Comparison of ENCODE assay signal across 31 mouse cellular contexts in genomic region chr12:71847617-71848016, GRCm38 (mm10). TPM values are rescaled to one million over a fixed set of nuclear protein-coding genes. Genes with fewer than 3 reads are reported as not detected.
A peak's percentile ranks its signal among the peaks of the same experiment; 100 is the strongest.
DNase-seq lines count a peak whose midpoint lies in the region; ATAC-seq and TF ChIP-seq lines count a peak whose summit lies in the region.
"Had no signal": no experiment of that assay in that cellular context is flagged by ENCODE, and none has a peak within 500 bp of the region (broad histone marks: within the 10 kb centered on the region; RNA-seq: fewer than 3 reads in every experiment).

No protein-coding gene starts in this region.

- no peak for TF ChIP-seq CTCF in gastrocnemius, adult 2 months (IDR thresholded peaks at IDR 0.05)

- WGBS in heart, embryonic 13.5 days: 44% methylated on average over 5 of the region's 5 CpGs
- 40% methylated on average over 5 of the region's 5 CpGs for WGBS in heart, embryonic 16.5 days
- 49% methylated on average over 5 of the region's 5 CpGs for WGBS in heart, embryonic 11.5 days (ENCODE audit: insufficient replicate concordance)

- no peak for ATAC-seq in heart, embryonic 13.5 days (ENCODE audit: extremely low read depth, insufficient number of reproducible peaks, low FRiP score, low TSS enrichment)
- no peak for ATAC-seq in heart, embryonic 16.5 days (replicated peaks; ENCODE audit: extremely low read depth, insufficient read depth, low FRiP score)
- no peak for ATAC-seq in heart, embryonic 11.5 days (replicated peaks; ENCODE audit: insufficient number of reproducible peaks, low FRiP score, low TSS enrichment)
- ATAC-seq: forebrain, embryonic 15.5 days; hindbrain, postnatal 0 days; inflammation-experienced regulatory T-cells, adult 6 months; intestine, embryonic 16.5 days had no signal

- intact Hi-C loops in gastrocnemius, adult 2 months (cut with DNase I): no loop called here
- intact Hi-C loops in heart, postnatal 14 days (cut with DNase I): no loop called here
- intact Hi-C loops in left cerebral cortex, postnatal 14 days (cut with DNase I): no loop called here

- H3K27me3 ChIP-seq in heart, embryonic 13.5 days (replicated peaks): no peaks in the 10 kb centered on the region
- no peaks in the 10 kb centered on the region for H3K27me3 ChIP-seq in heart, embryonic 16.5 days (ENCODE audit: control insufficient read depth, insufficient read depth, low read length)
- H3K27me3 ChIP-seq in heart, embryonic 11.5 days (ENCODE audit: control insufficient read depth, insufficient read depth, low read length): no peaks in the 10 kb centered on the region
- H3K27me3 ChIP-seq: CH12.LX; embryonic facial prominence, embryonic 13.5 days; forebrain, embryonic 12.5 days; forebrain, embryonic 15.5 days had no signal

- peaks cover 15% of the 10 kb centered on the region; the same call in 1 of the 2 replicates for H3K36me3 ChIP-seq in heart, embryonic 13.5 days
- no peaks in the 10 kb centered on the region; the same call in 1 of the 2 replicates for H3K36me3 ChIP-seq in heart, embryonic 16.5 days (ENCODE audit: control insufficient read depth, insufficient read depth)
- no peaks in the 10 kb centered on the region for H3K36me3 ChIP-seq in heart, embryonic 11.5 days (ENCODE audit: control insufficient read depth, insufficient read depth, low read length)
- H3K36me3 ChIP-seq: embryonic facial prominence, embryonic 10.5 days; embryonic facial prominence, embryonic 13.5 days; forebrain, embryonic 12.5 days; forebrain, embryonic 15.5 days had no signal

- H3K4me1 ChIP-seq in heart, embryonic 13.5 days: peaks cover 66% of the 10 kb centered on the region
- H3K4me1 ChIP-seq in heart, embryonic 16.5 days (ENCODE audit: control insufficient read depth, insufficient read depth, low read length): peaks cover 31% of the 10 kb centered on the region
- peaks cover 19% of the 10 kb centered on the region for H3K4me1 ChIP-seq in heart, embryonic 11.5 days (ENCODE audit: control insufficient read depth, insufficient read depth, low read length)

- no peaks in the 10 kb centered on the region for H3K9me3 ChIP-seq in heart, embryonic 13.5 days
- H3K9me3 ChIP-seq in heart, embryonic 16.5 days (replicated peaks; ENCODE audit: control insufficient read depth, low read length): no peaks in the 10 kb centered on the region
- H3K9me3 ChIP-seq in heart, embryonic 11.5 days (replicated peaks; ENCODE audit: control insufficient read depth, low read length): no peaks in the 10 kb centered on the region
- H3K9me3 ChIP-seq: embryonic facial prominence, embryonic 10.5 days; embryonic facial prominence, embryonic 13.5 days; forebrain, embryonic 12.5 days; forebrain, embryonic 15.5 days had no signal

- peak overlapping the region; percentile 25; the same call in 1 of the 2 replicates for H3K4me2 ChIP-seq in heart, embryonic 13.5 days
- no peak overlapping the region for H3K4me2 ChIP-seq in heart, embryonic 16.5 days (ENCODE audit: low read depth, low read length)
- no peak overlapping the region for H3K4me2 ChIP-seq in heart, embryonic 11.5 days
- H3K4me2 ChIP-seq: embryonic facial prominence, embryonic 13.5 days; forebrain, embryonic 12.5 days; forebrain, embryonic 15.5 days; hindbrain, embryonic 14.5 days had no signal

- peak overlapping the region; percentile 52; the same call in 1 of the 2 replicates for H3K9ac ChIP-seq in heart, embryonic 13.5 days
- H3K9ac ChIP-seq in heart, embryonic 16.5 days (ENCODE audit: low read length): no peak overlapping the region; the same call in 1 of the 2 replicates
- H3K9ac ChIP-seq in heart, embryonic 11.5 days (ENCODE audit: low read depth, low read length): no peak overlapping the region
- H3K9ac ChIP-seq: embryonic facial prominence, embryonic 13.5 days; forebrain, embryonic 12.5 days; forebrain, embryonic 15.5 days; hindbrain, embryonic 14.5 days had no signal

- no peak overlapping the region for H3K4me3 ChIP-seq in gastrocnemius, adult 2 months
- no peak overlapping the region for H3K4me3 ChIP-seq in heart, embryonic 13.5 days
- H3K4me3 ChIP-seq in heart, embryonic 16.5 days (ENCODE audit: low read length): no peak overlapping the region
- no peak overlapping the region for H3K4me3 ChIP-seq in heart, embryonic 11.5 days (ENCODE audit: low read depth, low read length)
- H3K4me3 ChIP-seq: embryonic facial prominence, embryonic 10.5 days; embryonic facial prominence, embryonic 13.5 days; erythroblast, embryonic 14.5 days; forebrain, embryonic 12.5 days; forebrain, embryonic 15.5 days had no signal

- 0 out of 2 replicates have a peak overlapping the region, but pooled peaks have one; percentile 20 for H3K27ac ChIP-seq in gastrocnemius, adult 2 months
- peak overlapping the region; percentile 63 for H3K27ac ChIP-seq in heart, embryonic 13.5 days (replicated peaks)
- H3K27ac ChIP-seq in heart, embryonic 16.5 days (ENCODE audit: low read length): 0 out of 2 replicates have a peak overlapping the region, but pooled peaks have one; percentile 9
- no peak overlapping the region for H3K27ac ChIP-seq in heart, embryonic 11.5 days (ENCODE audit: low read depth, low read length)
- H3K27ac ChIP-seq: embryonic facial prominence, embryonic 10.5 days; embryonic facial prominence, embryonic 13.5 days; forebrain, embryonic 12.5 days; forebrain, embryonic 15.5 days; hindbrain, embryonic 14.5 days; hindbrain, postnatal 0 days had no signal

- no peak for DNase-seq in gastrocnemius, adult 2 months
- no peak for DNase-seq in gastrocnemius, postnatal 4 days (ENCODE audit: low spot score in 2 of 2)
- no peak for DNase-seq in heart, postnatal 14 days
- DNase-seq in A20 (ENCODE audit: low read depth, low spot score): peak; percentile 50
- DNase-seq in left cerebral cortex, postnatal 14 days (ENCODE audit: low spot score in 2 of 2): no peak
- DNase-seq: adrenal gland, adult 2 months; adrenal gland, postnatal 14 days; B cell, adult 2 months; cerebellum, adult 11 months; cerebellum, adult 2 months; cerebellum, adult 9-11 months; embryo, embryonic 11 days; gastrocnemius, postnatal 10 days; gastrocnemius, postnatal 36 days; heart, adult 18-20 months; heart, postnatal 4 days; kidney, adult 18-20 months; kidney, adult 9 months had no signal

RNA-seq across cellular contexts. Expression of gene Daam1, which starts 16.7 kb away (rescaled TPM):
- 10 to 100 TPM in 1 of 2 experiments, 1 to 10 TPM in 1; 8.0 to 12.8 TPM for total RNA-seq in gastrocnemius, adult 2 months (2021)
- total RNA-seq in gastrocnemius, postnatal 4 days (2021): 10 to 100 TPM; 28.8 to 34.6 TPM
- polyA plus RNA-seq in heart, embryonic 13.5 days (2015; fragmentation: Nextera tagmentation; extraction: Ambion mirVana): 18.5 and 18.6 TPM in 2 replicates
- total RNA-seq in heart, postnatal 14 days (2021): 10 to 100 TPM; 67.5 to 70.7 TPM
- polyA plus RNA-seq in heart, embryonic 16.5 days (2015; fragmentation: Nextera tagmentation; extraction: Ambion mirVana): 21.6 and 21.7 TPM in 2 replicates
- polyA plus RNA-seq in heart, embryonic 11.5 days (2014; fragmentation: Nextera tagmentation; extraction: Ambion mirVana): 25.7 and 33.0 TPM in 2 replicates
- total RNA-seq in left cerebral cortex, postnatal 14 days (2021): 10 to 100 TPM; 65.9 to 67.3 TPM
